Mouse (Mus musculus) thymus, postnatal 10 days (tissue): ENCODE data around the gene Tnks1bp1.

Experiments
- DNase-seq, 2 experiments: peaks; one replicate each; pipeline ENCODE4 v3.0.0; 2021; ENCODE audit warnings: low spot score in 2 of 2

Tnks1bp1 gene

GRCm38 (mm10) chr2:85038336-85038735 lies 9.5 kb upstream of the Tnks1bp1 start:
- DNase-seq = no peak

GRCm38 (mm10) chr2:85043623-85044022 lies 4.2 kb upstream of the Tnks1bp1 start:
- no peak for DNase-seq

- DNase-seq = no peak
Observed at GRCm38 (mm10) chr2:85046222-85046621, 1.6 kb upstream of the Tnks1bp1 start.

- DNase-seq = peak in 1 of 2 experiments; percentile 26
Observed at GRCm38 (mm10) chr2:85047081-85047480, 741 bp upstream of the Tnks1bp1 start.

- DNase-seq = peak; percentile 36 to 66
Observed at GRCm38 (mm10) chr2:85048168-85048751, 438 bp downstream of the Tnks1bp1 start.

GRCm38 (mm10) chr2:85049277-85049676 lies 1.5 kb downstream of the Tnks1bp1 start:
- no peak for DNase-seq

GRCm38 (mm10) chr2:85050001-85050634 lies 2.3 kb downstream of the Tnks1bp1 start:
- no peak for DNase-seq

GRCm38 (mm10) chr2:85050746-85051145 lies 2.9 kb downstream of the Tnks1bp1 start:
- DNase-seq = no peak

- DNase-seq = no peak
Observed at GRCm38 (mm10) chr2:85053192-85053816, 5.5 kb downstream of the Tnks1bp1 start.

GRCm38 (mm10) chr2:85056711-85057110 lies 8.9 kb downstream of the Tnks1bp1 start:
- no peak for DNase-seq

- no peak for DNase-seq
Observed at GRCm38 (mm10) chr2:85059677-85060076, 11.9 kb downstream of the Tnks1bp1 start.

GRCm38 (mm10) chr2:85060591-85061060 lies 12.8 kb downstream of the Tnks1bp1 start:
- no peak for DNase-seq

GRCm38 (mm10) chr2:85061107-85061541 lies 13.3 kb downstream of the Tnks1bp1 start:
- DNase-seq = no peak

GRCm38 (mm10) chr2:85065141-85065875 lies 17.5 kb downstream of the Tnks1bp1 start:
- DNase-seq = no peak

GRCm38 (mm10) chr2:85066937-85067336 lies 19.1 kb downstream of the Tnks1bp1 start:
- no peak for DNase-seq

- no peak for DNase-seq
Observed at GRCm38 (mm10) chr2:85067903-85068625, 20.2 kb downstream of the Tnks1bp1 start.

- DNase-seq = no peak
Observed at GRCm38 (mm10) chr2:85068626-85069025, 20.8 kb downstream of the Tnks1bp1 start.

- no peak for DNase-seq
Observed at GRCm38 (mm10) chr2:85070086-85070485, 22.3 kb downstream of the Tnks1bp1 start.

GRCm38 (mm10) chr2:85071921-85072320 lies 24.1 kb downstream of the Tnks1bp1 start:
- DNase-seq = no peak

- no peak for DNase-seq
Observed at GRCm38 (mm10) chr2:85073751-85074150, 25.9 kb downstream of the Tnks1bp1 start.
